Mouse (Mus musculus) midbrain, postnatal 0 days (tissue): ENCODE results near the gene Crat. TPM values are rescaled to one million over a fixed set of nuclear protein-coding genes. Genes with fewer than 3 reads are reported as not detected.

Experiments
- ATAC-seq: fragments of 200-750 bp; cut with Nextera tagmentation; 2 replicates; pipeline ENCODE4 v1.8.0; 2017; ENCODE audit warnings: moderate number of reproducible peaks, mild to moderate bottlenecking, moderate TSS enrichment, moderate library complexity; ENCODE audit not compliant: low FRiP score
- DNase-seq: peaks from one replicate; pipeline ENCODE4 v3.0.0-alpha.2; 2015; ENCODE audit warnings: low spot score
- H3K27ac ChIP-seq: fragments of 300-500 bp; sonication (generic); 2 replicates; pipeline ENCODE4 v1.5.1; 2014; ENCODE audit warnings: low read depth, mild to moderate bottlenecking, low read length, mixed read lengths
- H3K27me3 ChIP-seq: fragments of 300-500 bp; sonication (generic); 2 replicates; pipeline ENCODE4 v1.6.1; 2014; ENCODE audit warnings: low read length, control low read depth, mixed read lengths; ENCODE audit not compliant: insufficient read depth
- H3K36me3 ChIP-seq: fragments of 300-500 bp; sonication (generic); 2 replicates; pipeline ENCODE4 v1.6.1; 2014; ENCODE audit warnings: low read length, control low read depth, mixed read lengths; ENCODE audit not compliant: insufficient read depth
- H3K4me1 ChIP-seq: fragments of 300-500 bp; sonication (generic); 2 replicates; pipeline ENCODE4 v1.6.1; 2014; ENCODE audit warnings: mild to moderate bottlenecking, control low read depth, antibody characterized with exemption, low read length, mixed read lengths; ENCODE audit not compliant: insufficient read depth
- H3K4me2 ChIP-seq: fragments of 300-500 bp; sonication (generic); 2 replicates; pipeline ENCODE4 v1.6.1; 2014; ENCODE audit warnings: low read depth, mild to moderate bottlenecking, low read length, mixed read lengths; ENCODE audit not compliant: poor library complexity, severe bottlenecking
- H3K4me3 ChIP-seq: fragments of 300-500 bp; sonication (generic); 2 replicates; pipeline ENCODE4 v1.5.1; 2014; ENCODE audit warnings: low read depth, mild to moderate bottlenecking, low read length, moderate library complexity
- H3K9ac ChIP-seq: fragments of 300-500 bp; sonication (generic); replicated peaks from 2 replicates; pipeline ENCODE4 v1.6.1; 2014; ENCODE audit warnings: mild to moderate bottlenecking, low read length, moderate library complexity, mixed read lengths; ENCODE audit not compliant: poor library complexity, severe bottlenecking
- H3K9me3 ChIP-seq: fragments of 300-500 bp; sonication (generic); 2 replicates; pipeline ENCODE4 v1.6.1; 2016; ENCODE audit warnings: low read length, control low read depth
- CTCF ChIP-seq: IDR thresholded peaks from 2 replicates; pipeline ENCODE4 v1.5.1; 2016; ENCODE audit warnings: antibody characterized with exemption, mild to moderate bottlenecking
- WGBS: fragments of 180-500 bp; shearing (Covaris S2); extraction: QIAGEN DNeasy Blood & Tissue Kit; methylation state at CpG from one replicate; pipeline ENCODE4 v1.1.7; 2014; 5-methylcytosine and 5-hydroxymethylcytosine counted together
- polyA plus RNA-seq: library from polyadenylated mRNA; unstranded; fragments of >200 nt; fragmentation: Nextera tagmentation; extraction: Ambion mirVana; gene quantifications from 2 replicates; pipeline ENCODE4 v1.2.1, GENCODE M21; 2015
- total RNA-seq: library from RNA; depleted of rRNA; stranded (reverse); fragments of >200 nt; gene quantifications from 2 replicates; pipeline ENCODE4 v1.2.3, GENCODE M21; 2014

Crat gene
- total and polyA plus RNA-seq, 2 experiments from 2014 or later = 24.9 to 38.0 TPM

DNA sequence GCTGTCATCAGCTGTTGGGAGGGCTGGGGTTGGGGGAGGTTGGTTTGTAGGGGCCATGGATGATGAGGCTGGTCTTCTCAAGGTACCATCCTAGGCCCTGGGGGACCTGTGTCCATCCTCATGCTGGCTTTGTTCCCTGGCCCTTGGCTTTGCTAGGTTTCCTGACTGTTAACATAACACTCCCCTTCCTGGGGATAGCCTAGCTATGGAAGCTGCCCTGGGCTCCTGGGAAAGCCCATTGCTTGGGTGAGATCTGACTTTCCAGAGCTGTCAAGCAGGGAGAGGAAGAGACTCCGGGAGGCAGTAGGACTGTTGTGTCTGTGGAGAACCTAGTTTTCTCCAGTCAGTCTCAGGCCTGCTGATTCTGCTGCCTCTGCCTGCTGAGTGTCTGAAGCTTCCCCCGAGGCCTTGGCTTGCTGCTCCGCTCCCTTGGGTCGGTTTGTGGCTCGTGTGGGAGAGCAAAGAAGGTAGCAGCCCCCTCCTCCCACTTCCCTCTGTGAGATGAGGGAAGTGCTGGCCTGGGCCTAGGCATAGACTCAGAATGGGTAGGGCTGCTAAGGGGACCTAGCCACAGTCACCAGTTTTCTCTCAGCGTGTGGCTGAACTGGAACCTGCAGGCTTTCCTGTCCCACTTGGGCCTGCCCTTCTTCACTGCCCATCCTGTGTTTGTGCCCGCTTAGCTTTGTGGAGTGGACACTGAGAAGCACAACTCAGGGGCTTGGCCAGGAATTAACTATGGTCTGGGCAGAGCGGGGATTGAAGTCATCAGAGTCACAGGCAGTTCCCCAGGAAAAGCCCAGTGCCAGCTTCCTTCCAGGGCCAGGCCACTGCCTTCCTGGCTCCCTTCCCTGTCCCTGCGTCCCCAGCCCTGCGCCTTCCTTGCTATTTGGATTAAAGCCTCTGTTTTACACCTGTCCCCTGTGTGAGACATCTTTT lies 31.5 kb upstream of the Crat start:
- no peak for ATAC-seq

DNA sequence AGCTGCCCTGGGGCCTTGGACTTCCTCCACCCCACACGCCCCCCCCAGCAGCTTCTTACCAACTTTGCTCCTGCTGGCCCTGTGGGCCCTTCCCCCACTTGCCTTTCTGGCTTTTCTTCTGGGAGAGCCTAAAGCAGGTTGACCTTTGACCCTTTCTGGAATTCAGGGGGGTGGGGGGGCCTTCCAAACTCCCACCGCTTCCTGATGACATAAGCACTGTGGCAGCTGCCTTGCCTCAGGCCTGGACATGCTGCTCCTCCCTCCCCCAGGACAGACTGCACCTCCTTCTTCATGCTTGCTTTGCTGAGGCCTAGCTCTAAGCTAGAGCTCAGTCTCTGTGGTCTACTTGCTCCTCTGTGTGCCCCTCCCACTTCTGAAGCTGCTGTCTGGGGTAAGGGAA lies 29.7 kb upstream of the Crat start:
- ATAC-seq (no peak), DNase-seq (no peak)
- 31% methylated on average over 2 of the region's 2 CpGs for WGBS
- no peak for TF ChIP-seq CTCF
- Histone ChIP-seq H3K4me1 (peaks cover 15% of the 10 kb centered on the region; the same call in 1 of the 2 replicates), H3K9me3 (no peaks in the 10 kb centered on the region), H3K9ac (no peak overlapping the region), H3K4me2 (no peak overlapping the region), H3K36me3 (peaks cover 17% of the 10 kb centered on the region; the same call in 1 of the 2 replicates), H3K27me3 (no peaks in the 10 kb centered on the region), H3K27ac (no peak overlapping the region), H3K4me3 (no peak overlapping the region)

More for the DNA sequence above, 31.5 kb upstream of the Crat start:
- DNase-seq = no peak
- H3K4me1 ChIP-seq = peaks cover 8% of the 10 kb centered on the region; the same call in 1 of the 2 replicates
- H3K9me3 ChIP-seq = no peaks in the 10 kb centered on the region
- 79% methylated on average over 10 of the region's 10 CpGs for WGBS
- no peaks in the 10 kb centered on the region for H3K27me3 ChIP-seq
- H3K27ac ChIP-seq = no peak overlapping the region
- H3K9ac ChIP-seq = no peak overlapping the region
- no peak overlapping the region for H3K4me3 ChIP-seq
- H3K4me2 ChIP-seq = no peak overlapping the region
- H3K36me3 ChIP-seq = peaks cover 17% of the 10 kb centered on the region; the same call in 1 of the 2 replicates
- TF ChIP-seq CTCF = no peak

DNA sequence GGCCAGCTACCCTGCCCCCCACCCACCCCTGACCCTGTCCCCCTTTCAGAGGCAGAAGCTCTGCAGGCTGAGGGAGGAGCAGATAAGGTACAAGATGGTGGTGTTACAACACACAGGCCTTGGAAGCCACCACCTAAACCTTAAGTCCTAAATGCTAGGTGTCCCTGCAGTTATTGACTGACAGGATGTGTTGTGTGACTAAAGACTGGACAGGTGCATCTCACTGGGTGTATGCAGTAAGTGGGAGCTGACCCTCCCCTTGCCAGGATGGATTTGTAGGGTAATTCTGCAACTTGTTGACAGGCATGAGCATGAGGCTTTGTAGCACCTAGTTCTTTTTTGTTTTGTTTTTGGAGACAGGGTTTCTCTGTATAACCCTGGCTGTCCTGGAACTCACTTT lies 28.8 kb upstream of the Crat start:
- DNase-seq = no peak
- Histone ChIP-seq H3K27me3 (no peaks in the 10 kb centered on the region), H3K9me3 (no peaks in the 10 kb centered on the region), H3K4me2 (no peak overlapping the region), H3K4me3 (no peak overlapping the region), H3K36me3 (peaks cover 25% of the 10 kb centered on the region), H3K4me1 (peaks cover 15% of the 10 kb centered on the region; the same call in 1 of the 2 replicates), H3K27ac (no peak overlapping the region), H3K9ac (no peak overlapping the region)
- no peak for ATAC-seq
- TF ChIP-seq CTCF = no peak

DNA sequence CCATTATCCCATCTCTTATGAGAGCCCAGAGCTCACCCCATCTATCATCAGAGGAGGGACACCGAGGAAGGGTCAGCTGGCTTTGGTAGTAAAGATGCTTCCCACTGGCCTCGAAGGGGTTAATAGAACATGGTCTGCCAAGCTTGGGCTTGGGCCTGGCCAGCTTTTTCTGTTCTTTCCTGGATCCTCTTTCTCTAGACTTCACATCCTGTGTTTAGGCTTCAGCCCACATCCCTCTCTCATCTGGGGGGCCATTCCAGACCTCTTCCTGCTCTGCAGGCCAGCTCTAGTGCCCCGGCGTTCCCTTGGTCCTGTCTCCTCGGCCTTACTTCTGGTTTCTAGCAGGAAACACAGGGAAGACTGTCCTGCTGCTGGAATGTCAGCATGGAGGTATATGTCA lies 28.4 kb upstream of the Crat start:
- H3K4me1 ChIP-seq = peaks cover 15% of the 10 kb centered on the region; the same call in 1 of the 2 replicates

DNA sequence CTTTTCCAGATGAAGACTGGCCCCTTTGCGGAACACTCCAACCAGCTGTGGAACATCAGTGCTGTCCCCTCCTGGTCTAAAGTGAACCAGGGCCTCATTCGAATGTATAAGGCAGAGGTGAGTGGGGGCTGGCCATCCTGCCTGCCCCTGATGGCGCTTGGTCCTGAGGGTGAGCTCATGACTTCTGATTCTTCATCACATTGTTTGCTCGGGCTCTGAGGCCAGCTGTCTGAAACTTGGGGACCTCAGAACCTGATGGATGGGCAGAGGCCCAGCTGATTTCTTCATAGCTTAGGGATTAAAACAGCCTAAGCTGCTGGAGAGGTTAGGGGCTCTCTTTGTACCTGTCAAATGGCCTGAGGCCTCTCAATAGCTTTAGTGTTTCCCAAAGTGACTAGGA lies 27.7 kb upstream of the Crat start:
- peaks cover 15% of the 10 kb centered on the region; the same call in 1 of the 2 replicates for H3K4me1 ChIP-seq
- no peak overlapping the region for H3K9ac ChIP-seq
- peaks cover 36% of the 10 kb centered on the region for H3K36me3 ChIP-seq
- H3K4me2 ChIP-seq = no peak overlapping the region
- no peaks in the 10 kb centered on the region for H3K9me3 ChIP-seq
- ATAC-seq (no peak), DNase-seq (no peak)
- TF ChIP-seq CTCF = no peak
- 60% methylated on average over 4 of the region's 4 CpGs for WGBS
- H3K4me3 ChIP-seq = no peak overlapping the region
- no peaks in the 10 kb centered on the region for H3K27me3 ChIP-seq
- 0 out of 2 replicates have a peak overlapping the region, but pooled peaks have one; percentile 78 for H3K27ac ChIP-seq

More for the DNA sequence above, 28.4 kb upstream of the Crat start:
- DNase-seq (no peak), ATAC-seq (no peak)
- Histone ChIP-seq H3K9me3 (no peaks in the 10 kb centered on the region), H3K27me3 (no peaks in the 10 kb centered on the region), H3K4me2 (no peak overlapping the region), H3K4me3 (no peak overlapping the region), H3K36me3 (peaks cover 30% of the 10 kb centered on the region), H3K27ac (no peak overlapping the region), H3K9ac (no peak overlapping the region)
- no peak for TF ChIP-seq CTCF
- WGBS = 84% methylated on average over 5 of the region's 5 CpGs

DNA sequence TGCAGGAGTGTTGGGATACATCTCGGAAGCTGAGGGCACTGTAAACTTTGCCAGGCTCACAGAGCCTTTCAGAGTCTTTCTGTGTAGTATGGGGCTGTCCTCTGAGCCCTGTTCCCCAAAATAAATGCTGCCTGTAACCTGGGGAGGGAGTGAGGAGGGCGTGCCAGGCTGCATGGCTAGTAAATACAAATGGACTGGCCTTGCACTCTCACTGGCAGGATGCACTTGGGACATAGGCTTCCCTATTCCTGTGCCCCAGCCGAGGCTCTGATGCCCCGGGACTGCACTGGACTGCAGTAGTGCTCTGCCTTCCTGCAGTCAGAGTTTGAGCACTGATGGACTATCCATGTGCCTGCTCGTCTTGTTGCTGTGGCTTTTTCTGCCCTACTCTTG lies 26.9 kb upstream of the Crat start:
- no peak overlapping the region for H3K4me3 ChIP-seq
- H3K4me1 ChIP-seq = peaks cover 15% of the 10 kb centered on the region; the same call in 1 of the 2 replicates
- peaks cover 42% of the 10 kb centered on the region for H3K36me3 ChIP-seq
- no peak for DNase-seq
- no peaks in the 10 kb centered on the region for H3K27me3 ChIP-seq
- H3K4me2 ChIP-seq = peak overlapping the region; percentile 18; the same call in 1 of the 2 replicates
- H3K27ac ChIP-seq = peak overlapping the region; percentile 78
- H3K9me3 ChIP-seq = no peaks in the 10 kb centered on the region
- 56% methylated on average over 5 of the region's 5 CpGs for WGBS
- no peak for TF ChIP-seq CTCF
- no peak for ATAC-seq
- H3K9ac ChIP-seq = peak overlapping the region; percentile 26; the same call in 1 of the 2 replicates
